Mouse (Mus musculus): Measurements from ENCODE around the gene Cabin1.

Gene Cabin1

DNA sequence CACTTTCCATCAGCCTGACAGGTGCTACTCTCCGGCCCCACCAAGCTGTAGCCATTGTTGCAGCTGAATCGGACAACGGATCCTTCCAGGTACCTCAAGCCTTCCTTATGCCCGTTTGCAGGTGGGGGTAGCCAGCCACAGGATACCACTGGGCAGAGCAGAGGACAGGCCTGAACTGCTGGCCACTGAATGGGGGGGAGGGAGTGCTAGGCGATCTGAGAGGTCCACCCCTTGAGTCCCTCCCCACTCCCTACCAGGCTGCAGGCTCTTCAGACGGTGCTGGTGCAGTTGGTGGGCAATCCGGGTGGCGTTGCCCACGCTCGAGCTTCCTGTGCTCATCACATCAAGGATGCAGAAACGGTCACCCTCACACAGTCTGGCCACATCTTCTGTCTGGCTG, 126.4 kb downstream of the Cabin1 start:
- no peak for DNase-seq (ENCODE audit: low spot score)

- DNase-seq (ENCODE audit: low spot score): no peak
Measured at GRCm38 (mm10) chr10:75636084-75636786, 127.9 kb downstream of the Cabin1 start.

GRCm38 (mm10) chr10:75635693-75636055, 128.5 kb downstream of the Cabin1 start:
- peak; percentile 94 for DNase-seq (ENCODE audit: low spot score)

- DNase-seq (ENCODE audit: low spot score): no peak
Measured at GRCm38 (mm10) chr10:75635019-75635692, 129.0 kb downstream of the Cabin1 start.

GRCm38 (mm10) chr10:75634610-75635009, 129.5 kb downstream of the Cabin1 start:
- no peak for DNase-seq (ENCODE audit: low spot score)

- no peak for DNase-seq (ENCODE audit: low spot score)
Measured at GRCm38 (mm10) chr10:75633576-75634139, 130.5 kb downstream of the Cabin1 start.

DNA sequence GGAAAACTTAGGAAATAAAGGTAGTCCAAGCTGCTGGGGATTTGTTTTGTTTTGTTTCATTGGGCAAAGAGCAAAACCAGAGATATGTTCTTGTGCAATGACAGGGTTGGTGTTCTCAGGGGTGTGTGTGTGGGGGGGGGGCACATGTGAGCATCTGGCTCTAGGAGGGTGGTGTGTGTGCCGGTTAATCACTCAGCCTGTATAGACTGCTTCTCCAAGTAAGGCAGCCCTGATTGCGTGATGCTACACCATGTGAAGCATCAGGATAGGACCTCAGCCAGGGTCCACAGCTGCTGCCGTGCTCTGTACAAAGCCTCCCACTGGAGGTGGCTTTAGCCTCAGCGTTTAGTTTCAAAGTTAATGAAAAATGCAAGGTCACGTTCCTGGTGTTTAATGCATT, 131.1 kb downstream of the Cabin1 start:
- DNase-seq (ENCODE audit: low spot score): no peak

DNA sequence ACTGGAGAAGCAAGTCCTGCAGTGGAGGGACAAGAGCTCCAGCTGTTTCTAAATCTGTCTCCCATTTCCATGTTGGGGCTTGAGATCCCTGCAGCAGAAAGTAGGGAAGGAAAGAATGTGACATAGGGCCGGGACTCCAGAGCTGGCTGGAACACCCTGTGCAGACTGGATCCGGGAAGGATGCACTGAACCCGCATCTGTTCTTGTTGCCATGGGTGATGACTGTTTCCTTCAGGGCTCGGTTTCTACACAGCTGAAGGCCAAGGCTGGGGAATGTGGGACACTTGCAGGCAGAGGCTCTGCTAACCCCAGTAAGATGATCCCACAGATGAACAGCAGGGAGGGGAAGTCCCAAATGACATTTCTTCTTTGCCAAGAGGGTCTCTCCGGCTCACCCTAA, 131.5 kb downstream of the Cabin1 start:
- peak; percentile 13 for DNase-seq (ENCODE audit: low spot score)

- DNase-seq (ENCODE audit: low spot score): no peak
Measured at GRCm38 (mm10) chr10:75627490-75627889, 136.7 kb downstream of the Cabin1 start.

- no peak for DNase-seq (ENCODE audit: low spot score)
Measured at GRCm38 (mm10) chr10:75626991-75627390, 137.2 kb downstream of the Cabin1 start.

- no peak for DNase-seq (ENCODE audit: low spot score)
Measured at GRCm38 (mm10) chr10:75625920-75626319, 138.2 kb downstream of the Cabin1 start.

DNA sequence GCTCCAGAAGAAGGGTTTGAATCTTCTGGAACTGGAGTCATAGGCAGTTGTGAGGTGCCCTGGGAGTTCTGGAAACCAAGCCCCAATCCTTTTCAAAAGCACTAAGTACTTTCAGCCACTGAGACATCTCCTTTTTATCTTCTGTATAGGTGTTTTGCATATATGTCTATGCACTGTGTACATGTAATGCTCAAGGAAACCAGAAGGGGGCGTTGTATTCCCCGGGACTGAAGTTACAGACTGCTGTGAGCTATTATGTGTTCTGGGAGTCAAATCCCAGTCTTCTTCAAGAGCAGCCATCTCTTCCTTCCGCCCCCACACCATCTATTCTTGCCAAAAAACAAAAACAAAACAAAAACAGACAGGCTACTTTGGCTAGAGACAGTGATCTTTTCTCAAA, 143.3 kb downstream of the Cabin1 start:
- no peak for DNase-seq (ENCODE audit: low spot score)

GRCm38 (mm10) chr10:75616044-75616443, 148.1 kb downstream of the Cabin1 start:
- no peak for DNase-seq (ENCODE audit: low spot score)

DNA sequence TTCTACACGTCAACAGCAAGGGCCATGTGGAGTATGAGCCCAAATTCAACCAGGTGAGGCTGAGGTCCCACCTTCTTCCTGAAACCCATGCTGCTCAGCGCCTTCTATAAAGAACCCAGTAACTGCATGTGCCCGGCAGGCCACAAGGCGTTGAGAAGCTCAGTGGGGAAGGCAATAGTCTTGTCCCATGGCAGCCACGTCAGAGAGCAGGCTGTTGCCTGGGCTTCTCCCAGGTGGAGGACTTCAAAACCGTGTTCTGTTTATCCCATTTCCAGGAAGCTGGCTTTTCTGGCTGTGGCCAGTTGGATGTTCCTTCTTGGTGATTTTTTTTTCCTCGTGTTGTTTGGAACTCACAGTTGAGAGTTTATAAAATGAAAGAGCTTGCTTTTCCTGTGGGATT, 153.7 kb downstream of the Cabin1 start:
- DNase-seq (ENCODE audit: low spot score): no peak

- DNase-seq (ENCODE audit: low spot score): no peak
Measured at GRCm38 (mm10) chr10:75608975-75609374, 155.2 kb downstream of the Cabin1 start.

- DNase-seq (ENCODE audit: low spot score): no peak
Measured at GRCm38 (mm10) chr10:75607253-75607652, 156.9 kb downstream of the Cabin1 start.

GRCm38 (mm10) chr10:75605162-75605846, 158.8 kb downstream of the Cabin1 start:
- DNase-seq (ENCODE audit: low spot score): no peak

GRCm38 (mm10) chr10:75600189-75600730, 163.9 kb downstream of the Cabin1 start:
- no peak for DNase-seq (ENCODE audit: low spot score)

All from embryo, embryonic 10.5 days (tissue).